Mouse (Mus musculus): ENCODE results near the gene Stra6. TPM values are rescaled to one million over a fixed set of nuclear protein-coding genes. Genes with fewer than 3 reads are reported as not detected.

Stra6 gene
- total RNA-seq, 1 experiment, result 4.5 TPM

DNA sequence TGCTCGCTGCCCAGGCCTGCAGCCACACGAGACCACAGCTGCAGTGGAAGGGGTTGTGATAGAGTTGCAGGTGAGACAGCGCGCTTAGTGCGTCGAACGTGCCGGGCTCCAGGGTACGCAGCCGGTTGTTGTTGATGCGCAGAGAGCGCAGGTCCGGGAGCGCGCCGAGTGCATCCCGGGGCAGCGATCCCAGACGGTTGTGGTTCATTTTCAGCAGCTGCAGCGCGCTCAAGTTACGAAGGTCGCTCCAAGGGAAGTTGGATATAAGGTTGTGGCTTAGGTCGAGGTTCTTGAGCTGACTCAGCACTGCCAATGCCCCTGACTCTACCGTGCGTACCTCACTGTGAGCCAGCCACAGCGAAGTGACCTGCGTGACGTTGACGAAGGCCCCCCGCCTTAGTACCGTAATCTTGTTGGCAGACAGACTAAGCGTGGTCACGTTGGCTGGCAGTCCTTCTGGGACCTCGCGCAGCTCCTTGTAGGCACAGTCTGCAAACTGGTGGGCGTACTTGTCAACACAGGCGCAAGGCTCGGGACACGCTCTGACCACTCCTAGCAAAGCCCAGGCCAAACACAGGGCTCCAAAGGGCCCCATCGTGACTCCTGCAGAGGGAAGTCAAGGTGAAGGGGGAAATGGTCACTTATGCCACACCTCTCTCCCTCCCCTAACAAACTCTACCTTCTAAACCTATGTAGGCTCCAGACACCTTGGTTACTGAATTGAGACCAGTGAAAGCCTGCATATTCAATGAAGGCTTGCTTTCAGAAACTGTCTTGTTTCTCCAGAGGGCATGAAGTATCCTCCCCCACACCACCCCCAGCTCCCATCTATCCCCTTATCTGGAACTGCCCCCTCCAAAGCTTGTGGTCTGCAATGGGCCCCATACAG lies 136.0 kb downstream of the Stra6 start:
- H3K9me3 ChIP-seq (ENCODE audit: control insufficient read depth, insufficient read depth, low read depth, low read length), result no peaks in the 10 kb centered on the region
- no peak overlapping the region for H3K27ac ChIP-seq (ENCODE audit: insufficient read depth, low read depth, low read length, poor library complexity, severe bottlenecking)
- no peaks in the 10 kb centered on the region for H3K36me3 ChIP-seq (ENCODE audit: control insufficient read depth, insufficient read depth, low read length, poor library complexity, severe bottlenecking)
- no peak overlapping the region for H3K9ac ChIP-seq (ENCODE audit: insufficient read depth, low read depth, low read length, poor library complexity, severe bottlenecking)
- H3K4me3 ChIP-seq (ENCODE audit: insufficient read depth in 1 of 2, low read depth in 1 of 2, low read length in 2 of 2, poor library complexity in 1 of 2, severe bottlenecking in 1 of 2), result peak overlapping the region; percentile 11 to 26; a peak in 3 of 4 replicates
- H3K4me1 ChIP-seq (ENCODE audit: control insufficient read depth in 2 of 2, insufficient read depth in 2 of 2, low read length in 2 of 2, poor library complexity in 1 of 2), result peaks cover 6 to 47% of the 10 kb centered on the region in 2 experiments; a peak in 2 of 4 replicates
- in situ Hi-C loops (cut with MboI; ENCODE audit: low sequenced_read_pairs in 2 of 2, unreplicated experiment in 2 of 2), result loop anchor here (5.0 to 25.0 kb wide), 2 partner anchors 162 to 337 kb away; no protein-coding TSS in a partner anchor
- no peak for DNase-seq (ENCODE audit: low read depth, low spot score)
- TF ChIP-seq MAFK (IDR thresholded peaks at IDR 0.05; ENCODE audit: insufficient read depth, low read depth, low read length) (peak; percentile 78), HCFC1 (IDR thresholded peaks at IDR 0.05; ENCODE audit: borderline replicate concordance, insufficient read depth, low read length) (no peak)

DNA sequence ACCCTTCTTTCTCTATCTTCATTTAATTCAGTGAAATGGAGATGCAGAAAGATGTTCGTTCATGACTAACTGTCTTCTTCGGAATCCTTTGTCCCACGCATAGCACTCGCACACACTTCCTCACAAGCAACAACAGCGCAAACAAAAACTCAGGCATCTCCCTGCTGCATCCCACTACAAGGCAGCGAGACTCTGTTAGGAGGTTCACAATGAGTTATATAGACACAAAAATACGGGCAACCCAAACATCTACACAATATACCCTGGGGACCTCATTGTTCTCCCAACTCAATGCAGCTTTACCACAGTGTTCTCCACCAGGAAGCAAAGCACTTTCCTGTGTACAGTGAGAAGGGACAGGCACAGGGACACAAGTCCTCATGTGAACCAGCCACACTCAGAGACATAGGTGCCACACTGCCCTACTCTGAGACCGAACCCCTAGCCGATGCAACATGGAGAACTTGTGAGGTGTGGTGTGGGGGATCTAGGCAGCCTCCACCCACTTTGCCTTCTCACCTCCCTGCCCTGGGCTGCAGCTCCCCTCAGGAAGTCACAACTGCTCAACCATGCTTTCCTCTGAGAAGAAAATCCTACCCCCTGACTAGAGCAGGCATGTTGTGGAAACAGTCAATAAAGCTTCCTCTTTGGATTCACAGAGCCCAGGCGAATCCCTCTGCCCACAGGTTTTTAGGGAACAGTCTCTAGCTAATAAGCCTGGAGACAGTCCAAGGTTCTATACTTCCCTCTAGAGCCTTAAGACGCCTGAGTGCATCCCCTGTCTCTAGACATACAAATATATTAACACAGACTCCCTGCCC lies 136.9 kb downstream of the Stra6 start:
- H3K36me3 ChIP-seq (ENCODE audit: control insufficient read depth, insufficient read depth, low read length, poor library complexity, severe bottlenecking), result no peaks in the 10 kb centered on the region
- H3K4me1 ChIP-seq (ENCODE audit: control insufficient read depth in 2 of 2, insufficient read depth in 2 of 2, low read length in 2 of 2, poor library complexity in 1 of 2), result peaks cover 6 to 41% of the 10 kb centered on the region in 2 experiments; a peak in 2 of 4 replicates
- no peak overlapping the region for H3K9ac ChIP-seq (ENCODE audit: insufficient read depth, low read depth, low read length, poor library complexity, severe bottlenecking)
- in situ Hi-C loops (cut with MboI; ENCODE audit: low sequenced_read_pairs in 2 of 2, unreplicated experiment in 2 of 2), result loop anchor here (5.0 to 25.0 kb wide), 2 partner anchors 163 to 338 kb away; no protein-coding TSS in a partner anchor
- H3K9me3 ChIP-seq (ENCODE audit: control insufficient read depth, insufficient read depth, low read depth, low read length), result no peaks in the 10 kb centered on the region
- H3K4me3 ChIP-seq (ENCODE audit: insufficient read depth in 1 of 2, low read depth in 1 of 2, low read length in 2 of 2, poor library complexity in 1 of 2, severe bottlenecking in 1 of 2), result no peak overlapping the region
- no peak for DNase-seq (ENCODE audit: low read depth, low spot score)
- H3K27ac ChIP-seq (ENCODE audit: insufficient read depth, low read depth, low read length, poor library complexity, severe bottlenecking), result no peak overlapping the region
- no peak for TF ChIP-seq CHD2 (IDR thresholded peaks at IDR 0.05; ENCODE audit: low read depth, low read length)
- TF ChIP-seq HCFC1 (IDR thresholded peaks at IDR 0.05; ENCODE audit: borderline replicate concordance, insufficient read depth, low read length), result no peak
- no peak for TF ChIP-seq MAFK (IDR thresholded peaks at IDR 0.05; ENCODE audit: insufficient read depth, low read depth, low read length)
- TF ChIP-seq ZC3H11A (IDR thresholded peaks at IDR 0.05; ENCODE audit: borderline replicate concordance, low read depth, low read length), result no peak
- no peak for TF ChIP-seq ZNF384 (IDR thresholded peaks at IDR 0.05; ENCODE audit: low read depth, low read length)

DNA sequence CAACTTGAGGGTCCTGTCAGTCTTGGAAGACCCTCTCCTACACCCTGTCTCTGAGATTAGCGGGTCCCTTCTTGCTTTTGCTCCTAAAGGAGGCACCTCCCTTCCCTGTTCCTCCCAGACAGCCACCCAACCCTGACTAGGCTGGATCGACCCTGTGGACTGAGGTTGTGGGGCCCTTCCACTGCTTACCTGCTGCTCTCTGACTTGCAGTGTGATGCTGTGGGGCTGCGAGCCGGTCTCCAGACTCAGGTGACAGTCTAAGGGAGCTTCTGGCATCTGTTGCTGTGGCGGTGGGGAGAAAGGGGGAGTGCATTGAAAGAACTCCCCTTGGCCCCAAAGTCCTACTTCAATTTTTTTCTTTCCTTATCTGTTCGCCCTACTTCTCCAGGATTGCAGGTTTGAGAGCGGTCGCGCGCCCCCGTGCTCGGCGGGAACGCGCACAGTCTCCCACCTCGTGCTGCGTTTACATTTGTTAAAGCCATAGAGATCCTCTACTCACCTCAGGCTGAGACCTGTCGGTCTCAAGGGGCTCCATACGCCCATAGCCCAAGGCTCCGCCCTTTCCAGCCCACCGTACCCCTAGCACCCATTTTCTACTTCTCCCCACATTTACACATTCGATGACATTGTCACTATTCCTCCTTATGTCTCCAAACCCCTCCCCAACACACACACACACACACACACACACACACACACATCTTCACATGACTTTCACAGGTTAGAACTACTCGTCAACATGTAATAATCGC lies 137.7 kb downstream of the Stra6 start:
- H3K4me1 ChIP-seq (ENCODE audit: control insufficient read depth in 2 of 2, insufficient read depth in 2 of 2, low read length in 2 of 2, poor library complexity in 1 of 2), result peaks cover 4 to 38% of the 10 kb centered on the region in 2 experiments; a peak in 2 of 4 replicates
- H3K9me3 ChIP-seq (ENCODE audit: control insufficient read depth, insufficient read depth, low read depth, low read length), result no peaks in the 10 kb centered on the region
- H3K36me3 ChIP-seq (ENCODE audit: control insufficient read depth, insufficient read depth, low read length, poor library complexity, severe bottlenecking), result no peaks in the 10 kb centered on the region
- in situ Hi-C loops (cut with MboI; ENCODE audit: low sequenced_read_pairs in 2 of 2, unreplicated experiment in 2 of 2), result loop anchor here (5.0 to 25.0 kb wide), 2 partner anchors 164 to 339 kb away; no protein-coding TSS in a partner anchor
- TF ChIP-seq HCFC1 (IDR thresholded peaks at IDR 0.05; ENCODE audit: borderline replicate concordance, insufficient read depth, low read length), result no peak
- no peak for TF ChIP-seq CHD2 (IDR thresholded peaks at IDR 0.05; ENCODE audit: low read depth, low read length)
- TF ChIP-seq MAFK (IDR thresholded peaks at IDR 0.05; ENCODE audit: insufficient read depth, low read depth, low read length), result no peak
- TF ChIP-seq ZC3H11A (IDR thresholded peaks at IDR 0.05; ENCODE audit: borderline replicate concordance, low read depth, low read length), result no peak
- TF ChIP-seq ZNF384 (IDR thresholded peaks at IDR 0.05; ENCODE audit: low read depth, low read length), result no peak
- H3K9ac ChIP-seq (ENCODE audit: insufficient read depth, low read depth, low read length, poor library complexity, severe bottlenecking), result no peak overlapping the region
- H3K27ac ChIP-seq (ENCODE audit: insufficient read depth, low read depth, low read length, poor library complexity, severe bottlenecking), result no peak overlapping the region
- H3K4me3 ChIP-seq (ENCODE audit: insufficient read depth in 1 of 2, low read depth in 1 of 2, low read length in 2 of 2, poor library complexity in 1 of 2, severe bottlenecking in 1 of 2), result peak overlapping the region; percentile 8 to 14; a peak in 3 of 4 replicates
- no peak for DNase-seq (ENCODE audit: low read depth, low spot score)

Data from ES-E14 (cell line).